Mouse (Mus musculus): Measurements from ENCODE around the gene Edc3. TPM values are rescaled to one million over a fixed set of nuclear protein-coding genes. Genes with fewer than 3 reads are reported as not detected.

Gene Edc3
- total and polyA plus RNA-seq, 2 experiments from 2014 or later, result 11.9 to 27.8 TPM

GRCm38 (mm10) chr9:57688606-57689005 is 19.7 kb upstream of the Edc3 start:
- Histone ChIP-seq H3K4me2 (ENCODE audit: low read depth, low read length, poor library complexity, severe bottlenecking) (no peak overlapping the region), H3K27ac (ENCODE audit: low read depth, low read length) (no peak overlapping the region), H3K4me3 (ENCODE audit: low read depth, low read length) (no peak overlapping the region), H3K36me3 (ENCODE audit: insufficient read depth, low read length) (no peaks in the 10 kb centered on the region), H3K27me3 (ENCODE audit: insufficient read depth, low read length) (no peaks in the 10 kb centered on the region), H3K9me3 (ENCODE audit: low read length) (no peaks in the 10 kb centered on the region), H3K4me1 (ENCODE audit: insufficient read depth, low read length) (no peaks in the 10 kb centered on the region), H3K9ac (replicated peaks; ENCODE audit: low read length, poor library complexity, severe bottlenecking) (no peak overlapping the region)
- DNase-seq (ENCODE audit: low spot score) (no peak), ATAC-seq (ENCODE audit: low FRiP score) (no peak)
- no peak for TF ChIP-seq CTCF (IDR thresholded peaks at IDR 0.05)
- 98% methylated on average over 2 of the region's 2 CpGs for WGBS

- WGBS, result 81% methylated on average over 2 of the region's 2 CpGs
- Histone ChIP-seq H3K9ac (replicated peaks; ENCODE audit: low read length, poor library complexity, severe bottlenecking) (no peak overlapping the region), H3K4me3 (ENCODE audit: low read depth, low read length) (no peak overlapping the region), H3K9me3 (ENCODE audit: low read length) (no peaks in the 10 kb centered on the region), H3K27me3 (ENCODE audit: insufficient read depth, low read length) (peaks cover 5% of the 10 kb centered on the region; the same call in 1 of the 2 replicates), H3K36me3 (ENCODE audit: insufficient read depth, low read length) (no peaks in the 10 kb centered on the region), H3K4me1 (ENCODE audit: insufficient read depth, low read length) (0 out of 2 replicates have a peak, but pooled peaks cover 6% of the 10 kb centered on the region), H3K4me2 (ENCODE audit: low read depth, low read length, poor library complexity, severe bottlenecking) (no peak overlapping the region), H3K27ac (ENCODE audit: low read depth, low read length) (no peak overlapping the region)
- DNase-seq (ENCODE audit: low spot score) (no peak), ATAC-seq (ENCODE audit: low FRiP score) (no peak)
- TF ChIP-seq CTCF (IDR thresholded peaks at IDR 0.05), result no peak
Measured at GRCm38 (mm10) chr9:57694108-57694507, 14.2 kb upstream of the Edc3 start.

GRCm38 (mm10) chr9:57696380-57697285 is 11.7 kb upstream of the Edc3 start:
- Histone ChIP-seq H3K4me3 (ENCODE audit: low read depth, low read length) (peak overlapping the region; percentile 50), H3K4me1 (ENCODE audit: insufficient read depth, low read length) (0 out of 2 replicates have a peak, but pooled peaks cover 6% of the 10 kb centered on the region), H3K36me3 (ENCODE audit: insufficient read depth, low read length) (no peaks in the 10 kb centered on the region), H3K9me3 (ENCODE audit: low read length) (no peaks in the 10 kb centered on the region), H3K4me2 (ENCODE audit: low read depth, low read length, poor library complexity, severe bottlenecking) (peak overlapping the region; percentile 97), H3K27me3 (ENCODE audit: insufficient read depth, low read length) (peaks cover 5% of the 10 kb centered on the region; the same call in 1 of the 2 replicates), H3K27ac (ENCODE audit: low read depth, low read length) (peak overlapping the region; percentile 18; the same call in 1 of the 2 replicates), H3K9ac (replicated peaks; ENCODE audit: low read length, poor library complexity, severe bottlenecking) (peak overlapping the region; percentile 76)
- no peak for TF ChIP-seq CTCF (IDR thresholded peaks at IDR 0.05)
- ATAC-seq (ENCODE audit: low FRiP score) (peak; percentile 74), DNase-seq (ENCODE audit: low spot score) (peak; percentile 58)
- WGBS, result 2% methylated on average over 41 of the region's 42 CpGs

- TF ChIP-seq CTCF (IDR thresholded peaks at IDR 0.05), result no peak
- DNase-seq (ENCODE audit: low spot score) (no peak), ATAC-seq (ENCODE audit: low FRiP score) (no peak)
- Histone ChIP-seq H3K4me3 (ENCODE audit: low read depth, low read length) (0 out of 2 replicates have a peak overlapping the region, but pooled peaks have one; percentile 50), H3K27me3 (ENCODE audit: insufficient read depth, low read length) (peaks cover 5% of the 10 kb centered on the region; the same call in 1 of the 2 replicates), H3K9ac (replicated peaks; ENCODE audit: low read length, poor library complexity, severe bottlenecking) (no peak overlapping the region), H3K36me3 (ENCODE audit: insufficient read depth, low read length) (no peaks in the 10 kb centered on the region), H3K9me3 (ENCODE audit: low read length) (no peaks in the 10 kb centered on the region), H3K27ac (ENCODE audit: low read depth, low read length) (no peak overlapping the region), H3K4me1 (ENCODE audit: insufficient read depth, low read length) (0 out of 2 replicates have a peak, but pooled peaks cover 6% of the 10 kb centered on the region), H3K4me2 (ENCODE audit: low read depth, low read length, poor library complexity, severe bottlenecking) (no peak overlapping the region)
- 20% methylated on average over 4 of the region's 4 CpGs for WGBS
Measured at GRCm38 (mm10) chr9:57697380-57697779, 11.0 kb upstream of the Edc3 start.

- 81% methylated on average over 1 of the region's 1 CpGs for WGBS
- ATAC-seq (ENCODE audit: low FRiP score) (no peak), DNase-seq (ENCODE audit: low spot score) (peak; percentile 62)
- H3K27ac ChIP-seq (ENCODE audit: low read depth, low read length), result no peak overlapping the region
- peaks cover 5% of the 10 kb centered on the region; the same call in 1 of the 2 replicates for H3K27me3 ChIP-seq (ENCODE audit: insufficient read depth, low read length)
- no peak overlapping the region for H3K4me3 ChIP-seq (ENCODE audit: low read depth, low read length)
- H3K9me3 ChIP-seq (ENCODE audit: low read length), result no peaks in the 10 kb centered on the region
- no peak overlapping the region for H3K9ac ChIP-seq (replicated peaks; ENCODE audit: low read length, poor library complexity, severe bottlenecking)
- no peaks in the 10 kb centered on the region for H3K36me3 ChIP-seq (ENCODE audit: insufficient read depth, low read length)
- no peak overlapping the region for H3K4me2 ChIP-seq (ENCODE audit: low read depth, low read length, poor library complexity, severe bottlenecking)
- no peak for TF ChIP-seq CTCF (IDR thresholded peaks at IDR 0.05)
- 0 out of 2 replicates have a peak, but pooled peaks cover 6% of the 10 kb centered on the region for H3K4me1 ChIP-seq (ENCODE audit: insufficient read depth, low read length)
Measured at GRCm38 (mm10) chr9:57698466-57699150, 9.7 kb upstream of the Edc3 start.

Data from midbrain, postnatal 0 days (tissue).